Comparison of ENCODE assay signal across 8 mouse cellular contexts in genomic region chr1:52631570-52631969, GRCm38 (mm10). TPM values are rescaled to one million over a fixed set of nuclear protein-coding genes. Genes with fewer than 3 reads are reported as not detected.
DNase-seq lines count a peak whose midpoint lies in the region; ATAC-seq lines count a peak whose summit lies in the region.

No protein-coding gene starts in this region.

- H3K36me3 ChIP-seq in heart, embryonic 13.5 days, result peaks cover 8% of the 10 kb centered on the region; the same call in 1 of the 2 replicates

- H3K4me1 ChIP-seq in heart, embryonic 13.5 days, result peaks cover 17% of the 10 kb centered on the region

- H3K4me3 ChIP-seq in heart, embryonic 13.5 days, result peak overlapping the region; percentile 96

- peak overlapping the region; percentile 76 for H3K4me2 ChIP-seq in heart, embryonic 13.5 days

- H3K9ac ChIP-seq in heart, embryonic 13.5 days, result peak overlapping the region; percentile 91

- intact Hi-C loops in heart, postnatal 10 days (cut with DNase I), result loop anchor here (2.0 to 5.0 kb wide), 2 partner anchors 133 to 484 kb away; no protein-coding TSS in a partner anchor

- ATAC-seq in heart, embryonic 13.5 days (ENCODE audit: extremely low read depth, insufficient number of reproducible peaks, low FRiP score, low TSS enrichment), result no peak
- 0 out of 2 replicates have a peak, but pooled peaks have one; percentile 16 for ATAC-seq in granulocyte monocyte progenitor cell, adult 5-6 weeks (replicated peaks; ENCODE audit: poor library complexity, severe bottlenecking)
- peak; percentile 50; the same call in 1 of the 2 replicates for ATAC-seq in megakaryocyte-erythroid progenitor cell, adult 5-6 weeks (replicated peaks; ENCODE audit: low FRiP score, low TSS enrichment, poor library complexity, severe bottlenecking)

- H3K9me3 ChIP-seq in heart, embryonic 13.5 days, result no peaks in the 10 kb centered on the region

- no peaks in the 10 kb centered on the region for H3K27me3 ChIP-seq in heart, embryonic 13.5 days (replicated peaks)

- DNase-seq in heart, postnatal 10 days, result no peak
- DNase-seq in ES-CJ7 (ENCODE audit: low read depth, low spot score), result peak; percentile 45
- DNase-seq in layer of hippocampus, postnatal 25 days (ENCODE audit: extremely low spot score in 1 of 2, low spot score in 1 of 2), result no peak
- DNase-seq in frontal cortex, postnatal 14 days (ENCODE audit: low spot score in 2 of 2), result no peak
- DNase-seq in cerebellum, adult 8-10 months, result no peak

- WGBS in heart, embryonic 13.5 days, result 70% methylated on average over 2 of the region's 2 CpGs

- no peak overlapping the region for H3K27ac ChIP-seq in heart, embryonic 13.5 days (replicated peaks)

RNA-seq across cellular contexts. Expression of gene Nemp2, which starts 1.1 kb away (rescaled TPM):
- 4.4 and 4.8 TPM in 2 replicates for polyA plus RNA-seq in heart, embryonic 13.5 days (2015; fragmentation: Nextera tagmentation; extraction: Ambion mirVana)
- 1 to 10 TPM; 2.2 to 2.3 TPM for total RNA-seq in heart, postnatal 10 days (2021)
- total RNA-seq in granulocyte monocyte progenitor cell, adult 5-6 weeks (2014; fragmentation: Nextera tagmentation), result 9.0 and 18.1 TPM in 2 replicates
- 9.6 and 10.9 TPM in 2 replicates for total RNA-seq in granulocyte monocyte progenitor cell, adult 5-6 weeks (2017)
- 8.1 and 10.6 TPM in 2 replicates for total RNA-seq in megakaryocyte-erythroid progenitor cell, adult 5-6 weeks (2014; fragmentation: Nextera tagmentation)
- total RNA-seq in megakaryocyte-erythroid progenitor cell, adult 5-6 weeks (2017), result 4.3 and 4.8 TPM in 2 replicates
- 1 to 10 TPM; 2.6 to 4.6 TPM for total RNA-seq in layer of hippocampus, postnatal 25 days (2021)
